In genomic region chr1:85957942-85958619, GRCm38 (mm10) we compare ENCODE assay signal across 12 mouse cellular contexts. TPM values are rescaled to one million over a fixed set of nuclear protein-coding genes. Genes with fewer than 3 reads are reported as not detected.
A peak's percentile ranks its signal among the peaks of the same experiment; 100 is the strongest.
DNase-seq lines count a peak whose midpoint lies in the region; ATAC-seq lines count a peak whose summit lies in the region.
"Had no signal": no experiment of that assay in that cellular context is flagged by ENCODE, and none has a peak within 500 bp of the region (broad histone marks: within the 10 kb centered on the region; RNA-seq: fewer than 3 reads in every experiment).

No protein-coding gene starts in this region.

- intact Hi-C loops in heart, postnatal 36 days (cut with DNase I): no loop called here

- H3K9ac ChIP-seq in heart, embryonic 16.5 days (ENCODE audit: low read length): 0 out of 2 replicates have a peak overlapping the region, but pooled peaks have one; percentile 30
- H3K9ac ChIP-seq in midbrain, embryonic 15.5 days: no peak overlapping the region

- peaks cover 48% of the 10 kb centered on the region for H3K4me1 ChIP-seq in heart, embryonic 16.5 days (ENCODE audit: control insufficient read depth, insufficient read depth, low read length)
- H3K4me1 ChIP-seq in midbrain, embryonic 15.5 days: peaks cover 9% of the 10 kb centered on the region; the same call in 1 of the 2 replicates

- H3K27me3 ChIP-seq in heart, embryonic 16.5 days (ENCODE audit: control insufficient read depth, insufficient read depth, low read length): no peaks in the 10 kb centered on the region
- H3K27me3 ChIP-seq in midbrain, embryonic 15.5 days (replicated peaks): no peaks in the 10 kb centered on the region

- H3K4me3 ChIP-seq in heart, embryonic 16.5 days (ENCODE audit: low read length): 0 out of 2 replicates have a peak overlapping the region, but pooled peaks have one; percentile 12
- no peak overlapping the region for H3K4me3 ChIP-seq in midbrain, embryonic 15.5 days

- peak; percentile 55; the same call in 1 of the 2 replicates for ATAC-seq in heart, embryonic 16.5 days (replicated peaks; ENCODE audit: extremely low read depth, insufficient read depth, low FRiP score)
- ATAC-seq in midbrain, embryonic 15.5 days (replicated peaks): peak; percentile 86

- no peak for DNase-seq in heart, postnatal 36 days
- peak; percentile 51 for DNase-seq in right cerebral cortex, adult 18-20 months
- DNase-seq in right cerebral cortex, postnatal 14 days: no peak
- DNase-seq in thymus, postnatal 25 days: peak; percentile 53
- DNase-seq in urinary bladder, adult 18-20 months (ENCODE audit: low spot score in 2 of 2): no peak
- no peak for DNase-seq in adrenal gland, adult 2 months
- DNase-seq: cerebellum, adult 8-10 months had no signal

- 42% methylated on average over 9 of the region's 9 CpGs for WGBS in heart, embryonic 16.5 days
- WGBS in midbrain, embryonic 15.5 days: 47% methylated on average over 9 of the region's 9 CpGs

- H3K4me2 ChIP-seq in heart, embryonic 16.5 days (ENCODE audit: low read depth, low read length): peak overlapping the region; percentile 51
- H3K4me2 ChIP-seq in midbrain, embryonic 15.5 days: no peak overlapping the region

- H3K9me3 ChIP-seq in heart, embryonic 16.5 days (replicated peaks; ENCODE audit: control insufficient read depth, low read length): no peaks in the 10 kb centered on the region
- H3K9me3 ChIP-seq in midbrain, embryonic 15.5 days: no peaks in the 10 kb centered on the region
- H3K9me3 ChIP-seq: G1E had no signal

- peak overlapping the region; percentile 83 for H3K27ac ChIP-seq in heart, embryonic 16.5 days (ENCODE audit: low read length)
- H3K27ac ChIP-seq in midbrain, embryonic 15.5 days: 0 out of 2 replicates have a peak overlapping the region, but pooled peaks have one; percentile 29

- H3K36me3 ChIP-seq in heart, embryonic 16.5 days (ENCODE audit: control insufficient read depth, insufficient read depth): no peaks in the 10 kb centered on the region
- no peaks in the 10 kb centered on the region for H3K36me3 ChIP-seq in midbrain, embryonic 15.5 days (replicated peaks)
- H3K36me3 ChIP-seq: G1E had no signal

RNA-seq across cellular contexts. Expression of gene Gpr55, which starts 2.7 kb away (rescaled TPM):
- 0.09 and 0.18 TPM in 2 replicates for polyA plus RNA-seq in heart, embryonic 16.5 days (2015; fragmentation: Nextera tagmentation; extraction: Ambion mirVana)
- not detected for total RNA-seq in heart, postnatal 36 days (2021)
- polyA plus RNA-seq in midbrain, embryonic 15.5 days (2015; fragmentation: Nextera tagmentation; extraction: Ambion mirVana): 0.15 and 0.17 TPM in 2 replicates
- total RNA-seq in adrenal gland, adult 2 months (2021): 1 to 10 TPM; 4.3 to 4.4 TPM
- polyA plus RNA-seq in adrenal gland, adult 2 months (2012; rRNA removed): 0.98 and 1.2 TPM in 2 replicates
- total RNA-seq: heart, postnatal 25 days had no signal

RNA-seq across cellular contexts. Expression of gene 4933407L21Rik, which starts 29.8 kb away (rescaled TPM):
- 0.09 and 0.21 TPM in 2 replicates for polyA plus RNA-seq in heart, embryonic 16.5 days (2015; fragmentation: Nextera tagmentation; extraction: Ambion mirVana)
- total RNA-seq in heart, postnatal 36 days (2021): not detected
- polyA plus RNA-seq in midbrain, embryonic 15.5 days (2015; fragmentation: Nextera tagmentation; extraction: Ambion mirVana): 8.9 and 11.0 TPM in 2 replicates
- total RNA-seq in adrenal gland, adult 2 months (2021): under 1 TPM in 1 of 2 experiments, not detected in 1; 0.24 TPM
- polyA plus RNA-seq in adrenal gland, adult 2 months (2012; rRNA removed): 0.10 TPM in 1 of 2 replicates, not detected in the other
- total RNA-seq: heart, postnatal 25 days had no signal
- polyA plus RNA-seq: G1E; liver, embryonic 16.5 days had no signal

RNA-seq across cellular contexts. Expression of gene Spata3, which starts 58.5 kb away (rescaled TPM):
- not detected in 2 replicates for polyA plus RNA-seq in heart, embryonic 16.5 days (2015; fragmentation: Nextera tagmentation; extraction: Ambion mirVana)
- total RNA-seq in heart, postnatal 36 days (2021): not detected
- 0.35 and 0.52 TPM in 2 replicates for polyA plus RNA-seq in midbrain, embryonic 15.5 days (2015; fragmentation: Nextera tagmentation; extraction: Ambion mirVana)
- not detected for total RNA-seq in adrenal gland, adult 2 months (2021)
- polyA plus RNA-seq in adrenal gland, adult 2 months (2012; rRNA removed): not detected in 2 replicates
- total RNA-seq: G1E; heart, postnatal 25 days had no signal
- polyA plus RNA-seq: G1E had no signal

Comparison
In these comparisons a context has a peak if more than half of its experiments do, and no peak if none do; other contexts are left out.
1. DNase-seq: peak in right cerebral cortex, adult 18-20 months (single experiment) and thymus, postnatal 25 days (single experiment); none in heart, postnatal 36 days (0 of 2), right cerebral cortex, postnatal 14 days (single experiment), urinary bladder, adult 18-20 months (0 of 2) and adrenal gland, adult 2 months (single experiment).